Mouse (Mus musculus) embryonic fibroblast, embryonic 13.5 days (primary cell): ENCODE results near the gene Patl2. TPM values are rescaled to one million over a fixed set of nuclear protein-coding genes. Genes with fewer than 3 reads are reported as not detected.

Experiments used
- H3K27ac ChIP-seq: 2 replicates; pipeline ENCODE4 v1.5.1; 2012; ENCODE audit warnings: low read length, control low read depth, inconsistent platforms; ENCODE audit not compliant: insufficient read depth
- H3K4me1 ChIP-seq: 2 replicates; pipeline ENCODE4 v1.6.1; 2011; ENCODE audit warnings: low read length; ENCODE audit not compliant: control insufficient read depth, insufficient read depth
- H3K4me3 ChIP-seq: 2 replicates; pipeline ENCODE4 v1.5.1; 2011; ENCODE audit warnings: mild to moderate bottlenecking, control low read depth, low read length; ENCODE audit not compliant: insufficient read depth
- CTCF ChIP-seq: IDR thresholded peaks from 2 replicates; pipeline ENCODE4 v1.5.1; 2011; ENCODE audit warnings: mild to moderate bottlenecking, control low read depth, low read length, moderate library complexity, borderline replicate concordance; ENCODE audit not compliant: insufficient read depth
- POLR2A ChIP-seq: IDR thresholded peaks from 2 replicates; pipeline ENCODE4 v1.6.1; 2011; ENCODE audit warnings: low read depth, mild to moderate bottlenecking, control low read depth, low read length, moderate library complexity
- polyA plus RNA-seq: library from polyadenylated mRNA; stranded (reverse); fragments of >200 nt; gene quantifications from 2 replicates; pipeline ENCODE4 v1.2.4, GENCODE M21; 2011; ENCODE audit warnings: low read depth; ENCODE audit not compliant: missing spikeins, insufficient read length

The Patl2 gene
- polyA plus RNA-seq, 1 experiment: not detected

- TF ChIP-seq POLR2A (no peak), CTCF (no peak)
- H3K27ac ChIP-seq: no peak overlapping the region
Observed at GRCm38 (mm10) chr2:122093844-122094243, 92.1 kb downstream of the Patl2 start.

GRCm38 (mm10) chr2:122086446-122086845 lies 99.5 kb downstream of the Patl2 start:
- Histone ChIP-seq H3K4me3 (no peak overlapping the region), H3K4me1 (no peaks in the 10 kb centered on the region), H3K27ac (no peak overlapping the region)
- TF ChIP-seq CTCF: no peak
- no peak for TF ChIP-seq POLR2A

More at GRCm38 (mm10) chr2:122093844-122094243, 92.1 kb downstream of the Patl2 start:
- no peak overlapping the region for H3K4me3 ChIP-seq
- peaks cover 5% of the 10 kb centered on the region; the same call in 1 of the 2 replicates for H3K4me1 ChIP-seq

- Histone ChIP-seq H3K4me3 (no peak overlapping the region), H3K27ac (no peak overlapping the region), H3K4me1 (no peaks in the 10 kb centered on the region)
- no peak for TF ChIP-seq POLR2A
- no peak for TF ChIP-seq CTCF
Observed at GRCm38 (mm10) chr2:122081728-122082456, 104.1 kb downstream of the Patl2 start.

Other genes with a start within 250 kb of the Patl2 start
- 31.6 and 49.9 TPM in 2 replicates for gene Ctdspl2, start 230.2 kb downstream of the Patl2 start, polyA plus RNA-seq
- gene Mageb3, start 230.1 kb downstream of the Patl2 start, polyA plus RNA-seq: not detected in 2 replicates
- gene Eif3j1, start 157.6 kb downstream of the Patl2 start, polyA plus RNA-seq: 10.0 and 12.2 TPM in 2 replicates
- 21.0 and 21.7 TPM in 2 replicates for gene Spg11, start 67.8 kb downstream of the Patl2 start, polyA plus RNA-seq
- 1,628 and 1,672 TPM in 2 replicates for gene B2m, start 38.5 kb downstream of the Patl2 start, polyA plus RNA-seq
- 0.37 and 0.68 TPM in 2 replicates for gene Trim69, start 25.5 kb downstream of the Patl2 start, polyA plus RNA-seq
- not detected in 2 replicates for gene Terb2, start 83 bp upstream of the Patl2 start, polyA plus RNA-seq
- 10.0 and 17.9 TPM in 2 replicates for gene Sord, start 48.6 kb upstream of the Patl2 start, polyA plus RNA-seq
- gene Duox2, start 112.3 kb upstream of the Patl2 start, polyA plus RNA-seq: not detected in 2 replicates
- not detected in 2 replicates for gene Duoxa2, start 112.7 kb upstream of the Patl2 start, polyA plus RNA-seq
- 0.48 and 0.58 TPM in 2 replicates for gene Duoxa1, start 127.5 kb upstream of the Patl2 start, polyA plus RNA-seq
- not detected in 2 replicates for gene Duox1, start 129.5 kb upstream of the Patl2 start, polyA plus RNA-seq
- gene Shf, start 183.0 kb upstream of the Patl2 start, polyA plus RNA-seq: 10.6 and 12.3 TPM in 2 replicates
- not detected in 2 replicates for gene Slc28a2, start 240.3 kb upstream of the Patl2 start, polyA plus RNA-seq